Mouse (Mus musculus): ENCODE results near the gene Smad6.
A peak's percentile ranks its signal among the peaks of the same experiment; 100 is the strongest.

Gene Smad6

DNA sequence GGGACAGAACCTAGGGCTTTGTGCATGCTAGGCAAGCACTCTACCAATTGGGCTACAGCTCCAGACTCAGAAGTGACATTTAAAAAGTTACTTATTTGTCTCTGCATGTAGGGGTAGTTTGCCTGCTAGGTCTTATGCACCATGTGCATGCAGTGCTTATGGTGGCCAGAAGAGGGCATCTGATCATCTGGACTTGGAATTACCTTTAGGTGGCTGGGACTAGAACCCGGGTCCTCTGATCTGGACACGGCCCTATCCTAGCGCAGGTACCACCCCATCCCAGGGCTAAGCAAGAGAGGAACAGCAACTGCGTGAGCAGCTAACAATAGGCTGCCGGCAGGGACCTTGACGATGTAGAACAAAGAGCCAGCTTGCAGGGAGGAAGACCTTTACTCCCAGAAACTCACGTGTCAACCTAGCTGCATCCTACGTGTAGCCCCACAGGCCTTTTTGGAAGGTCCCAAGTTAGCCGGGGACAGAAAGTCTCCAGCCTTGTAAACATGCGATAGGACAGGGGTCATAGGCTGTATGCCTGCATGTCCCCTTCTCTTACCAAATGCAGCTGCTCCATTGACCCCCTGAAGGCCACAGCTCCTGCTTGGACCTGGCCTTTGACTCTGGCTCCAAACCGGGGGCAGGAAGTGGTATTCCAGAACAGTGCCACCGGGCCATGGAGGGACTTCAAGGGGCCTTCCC, 38.8 kb downstream of the Smad6 start:
- DNase-seq: peak; percentile 56

DNA sequence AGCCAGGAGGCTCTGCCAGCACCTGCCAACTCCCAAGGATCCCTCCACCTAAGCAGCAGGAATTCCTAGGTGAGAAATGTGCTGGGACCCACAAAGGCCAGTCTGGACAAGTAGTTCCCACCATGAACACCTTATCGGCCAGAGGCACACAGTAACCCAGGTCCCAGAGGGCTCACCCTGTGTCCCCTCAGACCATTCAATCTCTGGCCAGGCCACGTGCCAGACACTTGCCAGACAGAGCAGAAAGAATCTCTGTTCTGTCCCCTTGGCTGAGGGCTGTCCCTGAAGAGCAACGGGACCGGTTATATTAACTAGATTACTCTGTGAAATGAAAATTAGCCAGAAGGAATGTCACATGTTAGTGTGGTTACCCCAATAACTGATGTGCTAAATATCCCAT, 39.9 kb downstream of the Smad6 start:
- no peak for DNase-seq

DNA sequence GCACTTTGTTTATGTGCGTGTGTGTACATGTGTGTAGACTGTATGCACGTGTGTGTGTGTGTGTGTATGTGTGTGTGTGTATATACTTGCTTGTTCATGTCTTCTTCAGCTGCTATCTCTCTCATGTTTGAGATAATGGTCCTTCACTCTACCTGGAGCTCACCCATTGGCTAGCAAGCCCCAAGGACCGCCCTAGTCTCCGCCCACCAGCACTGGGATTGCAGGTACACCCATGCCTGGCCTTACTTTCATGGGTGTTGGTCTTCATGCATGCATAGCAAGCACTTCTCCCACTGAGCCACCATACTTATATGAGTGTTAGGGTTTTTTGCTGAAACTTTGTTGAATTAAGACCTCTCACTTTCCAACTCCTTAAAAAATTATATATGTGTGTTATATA, 40.5 kb downstream of the Smad6 start:
- peak; percentile 56 for DNase-seq

DNA sequence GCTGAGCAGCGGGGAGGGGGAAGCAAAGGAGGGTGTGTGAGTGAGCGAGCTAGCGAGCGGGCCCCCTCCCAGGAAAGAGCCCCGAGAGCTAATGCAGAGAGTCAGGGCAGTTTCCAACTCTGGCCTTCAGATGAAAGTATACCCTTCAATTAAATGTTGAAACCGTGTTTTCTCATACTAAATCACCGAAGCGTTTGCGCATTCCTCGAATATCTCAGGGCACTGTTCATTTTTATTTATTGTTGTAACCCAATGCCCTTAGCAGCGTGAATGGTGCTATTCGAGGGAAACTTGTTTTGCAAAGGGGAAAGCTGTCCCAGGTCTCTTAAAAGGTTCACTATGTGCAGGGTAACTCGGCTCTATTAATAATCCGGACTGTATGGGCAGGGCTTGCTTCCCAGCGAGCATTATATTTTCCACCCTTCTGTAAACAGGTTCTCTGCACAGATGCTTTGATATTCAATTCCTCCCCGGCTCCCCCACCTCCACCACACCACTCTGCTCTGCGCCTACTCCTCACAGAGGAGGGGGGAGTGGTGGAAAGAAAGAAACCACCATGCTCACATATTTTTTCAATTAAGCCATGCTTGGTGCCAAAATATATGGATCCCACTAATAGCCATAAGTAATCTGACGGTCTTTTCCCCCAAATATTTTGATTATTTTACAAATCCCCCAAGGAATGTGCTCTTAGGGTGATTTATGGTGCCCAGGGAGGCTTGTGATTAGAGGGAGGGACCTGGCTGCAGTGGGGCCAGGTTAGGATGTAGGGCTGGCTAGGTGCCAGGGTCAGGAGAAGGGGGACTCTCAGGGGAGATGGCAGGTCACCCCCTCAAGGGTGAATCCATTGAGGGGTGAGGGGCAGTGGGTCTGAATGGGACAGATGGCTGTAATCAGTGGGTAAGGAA, 41.4 kb downstream of the Smad6 start:
- no peak for DNase-seq

GRCm38 (mm10) chr9:63979275-63979674, 42.6 kb downstream of the Smad6 start:
- peak; percentile 44 for DNase-seq

GRCm38 (mm10) chr9:63978682-63979081, 43.2 kb downstream of the Smad6 start:
- no peak for DNase-seq

DNA sequence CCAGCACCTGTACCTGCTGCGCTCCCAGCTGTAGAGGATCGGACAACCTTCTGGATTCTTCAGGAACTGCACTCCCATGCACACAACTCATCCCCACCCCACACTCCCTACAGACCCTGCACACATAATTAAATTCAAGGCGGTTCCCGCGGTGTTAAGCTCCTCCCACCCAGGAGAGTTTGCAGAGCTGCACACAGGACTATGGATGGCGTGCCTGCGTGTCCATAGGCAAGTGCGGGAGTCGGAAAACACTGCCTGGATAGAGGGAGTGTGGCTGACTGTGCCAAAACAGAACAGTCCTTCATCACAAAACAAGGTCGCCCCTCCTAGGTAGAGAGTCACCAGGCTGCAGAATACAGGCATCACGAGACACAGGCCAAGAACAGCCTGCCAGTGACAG, 45.9 kb downstream of the Smad6 start:
- no peak for DNase-seq

DNA sequence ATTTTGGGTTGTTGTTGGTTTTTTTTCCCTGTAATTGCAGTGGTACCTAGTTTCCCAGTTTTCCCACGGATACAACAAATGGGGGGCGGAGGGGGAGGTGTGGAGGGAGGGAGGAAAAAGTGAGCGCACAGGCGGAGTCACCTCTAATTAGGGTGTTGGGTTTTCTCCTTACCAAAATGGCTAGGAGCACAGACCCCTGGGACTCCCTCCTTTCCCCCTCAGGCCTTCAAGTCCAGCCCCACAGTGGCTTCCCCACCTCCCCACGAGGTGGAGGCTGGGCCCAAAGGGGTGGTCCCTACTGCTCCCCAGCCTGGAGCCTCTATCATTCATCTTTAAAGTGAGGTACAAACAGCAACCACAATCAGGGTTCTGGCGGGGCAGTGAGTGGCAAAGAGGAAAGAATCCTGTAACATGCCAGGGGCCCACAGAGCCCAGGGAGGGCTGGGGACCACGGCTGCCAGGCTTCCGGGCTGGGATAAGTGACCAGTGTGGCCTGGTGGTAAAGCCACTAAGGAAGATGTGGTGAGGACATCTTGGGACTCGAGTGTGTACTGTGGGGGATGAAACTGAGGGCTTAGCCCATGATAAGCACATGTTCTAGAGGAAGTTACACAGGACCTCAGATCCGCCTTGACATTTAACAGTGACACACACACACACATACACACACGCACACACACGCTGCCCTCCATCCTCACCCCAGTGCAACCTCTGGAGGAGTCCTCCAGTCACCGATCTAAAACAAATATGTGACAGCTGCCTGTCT, 47.4 kb downstream of the Smad6 start:
- no peak for DNase-seq

DNA sequence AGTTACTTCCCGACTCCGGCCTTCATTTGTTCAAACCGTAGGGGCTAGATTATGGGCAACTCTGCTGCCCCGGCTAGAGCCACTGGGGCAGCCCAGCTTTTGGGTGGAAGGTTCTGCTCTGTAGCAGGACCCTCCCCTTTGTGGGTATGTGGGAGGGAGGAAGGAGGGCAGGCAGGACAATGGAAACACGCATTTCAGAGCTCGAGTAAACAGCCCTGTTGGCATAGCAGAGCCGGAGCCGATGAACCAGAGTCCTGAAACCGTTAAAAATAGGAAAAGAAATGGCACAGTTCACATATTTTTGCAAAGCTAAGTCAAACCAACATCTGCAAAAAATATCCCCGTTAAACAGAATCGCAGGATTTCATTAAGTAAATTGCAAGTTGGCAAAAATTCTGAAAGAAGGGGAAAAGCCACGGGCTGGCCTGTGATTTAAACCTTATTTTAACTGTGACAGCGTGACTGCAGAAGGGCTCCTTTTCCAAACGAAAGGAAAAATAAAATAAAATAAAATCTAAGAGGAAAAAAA, 48.1 kb downstream of the Smad6 start:
- no peak for DNase-seq

GRCm38 (mm10) chr9:63972576-63973290, 49.1 kb downstream of the Smad6 start:
- DNase-seq: no peak

- DNase-seq: no peak
Observed at GRCm38 (mm10) chr9:63971557-63971956, 50.3 kb downstream of the Smad6 start.

GRCm38 (mm10) chr9:63970836-63971235, 51.0 kb downstream of the Smad6 start:
- no peak for DNase-seq

- no peak for DNase-seq
Observed at GRCm38 (mm10) chr9:63970388-63970787, 51.5 kb downstream of the Smad6 start.

GRCm38 (mm10) chr9:63969467-63969866, 52.4 kb downstream of the Smad6 start:
- DNase-seq: no peak

GRCm38 (mm10) chr9:63968592-63968991, 53.3 kb downstream of the Smad6 start:
- DNase-seq: no peak

GRCm38 (mm10) chr9:63967408-63968172, 54.3 kb downstream of the Smad6 start:
- DNase-seq: no peak

- DNase-seq: no peak
Observed at GRCm38 (mm10) chr9:63965579-63965981, 56.3 kb downstream of the Smad6 start.

DNA sequence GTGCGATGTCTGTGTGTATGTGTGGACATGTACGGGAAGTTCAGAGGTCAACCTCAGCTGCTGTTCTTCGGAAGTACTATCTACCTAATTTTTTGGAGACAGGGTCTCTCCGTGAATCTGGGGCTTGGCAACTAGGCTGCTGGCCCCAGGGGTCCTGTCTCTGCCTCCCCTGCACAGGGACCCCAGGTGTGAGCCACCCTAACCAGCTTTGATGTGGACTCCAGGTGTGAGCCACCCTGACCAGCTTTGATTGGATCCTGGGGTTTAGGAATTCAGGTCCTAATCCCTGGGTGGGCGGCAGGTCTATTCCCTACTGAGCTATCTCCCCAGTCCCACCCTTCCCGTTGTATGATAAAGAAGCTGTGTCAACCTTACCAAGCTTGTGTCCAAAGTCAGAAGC, 60.0 kb downstream of the Smad6 start:
- no peak for DNase-seq

GRCm38 (mm10) chr9:63960829-63961185, 61.1 kb downstream of the Smad6 start:
- DNase-seq: no peak

- peak; percentile 38 for DNase-seq
Observed at GRCm38 (mm10) chr9:63959933-63960828, 61.7 kb downstream of the Smad6 start.

All from liver (tissue).